Mouse (Mus musculus) frontal cortex, postnatal 36 days (tissue): ENCODE measurements at regions not wholly inside any gene's neighbourhood (a gene's known extent, or its start where the extent isn't known, plus 50 kb on each side); places are given as distances from the start of the nearest gene placed in this dataset.

Experiments used
- DNase-seq, 2 experiments: peaks; one replicate each; pipeline ENCODE4 v3.0.0; 2022; ENCODE audit warnings: low spot score in 2 of 2

DNA sequence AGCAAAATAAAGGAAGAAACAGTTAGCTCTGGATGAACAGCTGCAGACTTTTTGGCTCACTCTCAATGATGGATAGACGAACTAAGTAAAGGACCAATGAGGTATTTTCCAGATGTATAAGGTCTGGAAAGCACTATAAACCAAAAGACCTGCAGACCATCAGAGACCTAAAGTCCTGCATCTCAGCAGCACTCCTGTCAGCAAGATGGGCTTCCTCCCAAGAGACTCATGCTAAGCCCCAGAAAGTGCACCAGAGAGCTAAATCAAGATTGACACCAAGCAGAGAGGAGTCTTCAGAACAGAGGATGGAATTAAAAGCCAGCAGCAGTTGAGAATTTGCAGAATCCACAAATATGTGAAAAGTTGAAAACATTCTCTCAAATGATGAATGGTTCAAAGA is 425.2 kb upstream of the Kdm8 start:
- no peak for DNase-seq

- DNase-seq, result no peak
Observed at GRCm38 (mm10) chr7:125024944-125025343, 419.5 kb upstream of the Kdm8 start.

GRCm38 (mm10) chr7:125033778-125034177 is 410.7 kb upstream of the Kdm8 start:
- peak in 1 of 2 experiments; percentile 10 for DNase-seq

GRCm38 (mm10) chr7:125034196-125034595 is 410.3 kb upstream of the Kdm8 start:
- no peak for DNase-seq

GRCm38 (mm10) chr7:125036098-125036991 is 408.1 kb upstream of the Kdm8 start:
- no peak for DNase-seq

GRCm38 (mm10) chr7:125038840-125039239 is 405.6 kb upstream of the Kdm8 start:
- no peak for DNase-seq

- DNase-seq, result peak in 1 of 2 experiments; percentile 22
Observed at GRCm38 (mm10) chr7:125055951-125056625, 388.4 kb upstream of the Kdm8 start.

DNA sequence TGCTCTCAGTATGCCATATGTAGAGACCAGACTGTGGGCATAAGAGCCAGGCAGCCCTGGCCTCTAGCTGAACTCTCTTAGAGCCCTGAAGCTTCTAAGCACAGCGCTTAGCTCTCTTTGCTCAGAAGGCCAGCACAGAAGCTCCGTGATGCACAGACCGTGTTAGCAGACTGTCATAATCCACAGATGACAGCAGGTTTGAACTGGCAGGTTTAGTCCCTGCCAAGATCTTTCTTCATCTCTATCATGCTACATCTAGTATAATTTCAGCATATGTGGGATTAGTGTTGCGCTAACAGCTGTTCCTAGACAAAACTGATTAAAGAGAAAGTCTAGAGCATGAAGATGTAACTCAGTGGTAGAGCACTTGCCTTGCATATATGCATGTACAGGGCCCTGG is 342.0 kb upstream of the Kdm8 start:
- peak in 1 of 2 experiments; percentile 48 for DNase-seq

GRCm38 (mm10) chr7:125104011-125104410 is 340.5 kb upstream of the Kdm8 start:
- DNase-seq, result no peak

- DNase-seq, result no peak
Observed at GRCm38 (mm10) chr7:125112820-125113273, 331.6 kb upstream of the Kdm8 start.

GRCm38 (mm10) chr7:125115322-125115996 is 329.0 kb upstream of the Kdm8 start:
- peak in 1 of 2 experiments; percentile 42 for DNase-seq

DNA sequence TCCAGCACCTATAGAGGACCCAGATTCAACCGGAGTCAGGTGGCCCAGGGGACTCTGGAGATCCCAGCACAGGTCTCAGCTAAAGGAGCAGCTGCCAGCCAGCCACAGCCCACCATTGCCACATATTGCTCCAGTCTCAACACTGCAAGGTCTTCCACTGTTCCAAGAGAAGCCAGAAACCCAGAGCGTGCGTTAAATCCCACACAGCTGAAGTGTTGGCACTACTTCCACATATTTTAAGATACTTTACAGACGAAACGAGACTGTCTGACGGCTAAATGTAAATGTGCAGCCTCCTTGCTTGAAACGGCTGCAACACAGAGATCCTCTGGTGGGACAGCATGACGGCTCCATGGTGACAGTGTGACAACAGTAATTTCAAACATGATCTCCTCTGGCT is 327.3 kb upstream of the Kdm8 start:
- peak; percentile 45 to 76 for DNase-seq

DNA sequence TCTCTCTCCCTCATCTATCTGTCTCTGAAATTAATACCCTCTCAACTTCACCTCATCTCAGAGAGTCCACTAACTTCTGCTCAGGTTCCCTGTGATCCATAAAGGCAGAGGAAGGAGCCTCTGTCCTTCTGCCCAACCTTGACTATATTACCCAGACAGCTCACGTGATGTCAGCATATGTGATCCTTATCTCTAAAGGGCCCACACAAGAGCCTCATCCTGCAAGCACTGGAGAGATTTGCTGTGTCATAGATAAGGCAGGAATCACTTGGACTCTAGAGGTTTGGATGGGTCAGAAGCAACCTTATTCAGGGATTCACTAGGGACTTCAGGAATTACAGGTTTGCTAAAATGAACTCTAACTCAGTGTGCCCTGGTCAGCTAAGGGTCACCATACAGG is 315.3 kb upstream of the Kdm8 start:
- DNase-seq, result no peak

DNA sequence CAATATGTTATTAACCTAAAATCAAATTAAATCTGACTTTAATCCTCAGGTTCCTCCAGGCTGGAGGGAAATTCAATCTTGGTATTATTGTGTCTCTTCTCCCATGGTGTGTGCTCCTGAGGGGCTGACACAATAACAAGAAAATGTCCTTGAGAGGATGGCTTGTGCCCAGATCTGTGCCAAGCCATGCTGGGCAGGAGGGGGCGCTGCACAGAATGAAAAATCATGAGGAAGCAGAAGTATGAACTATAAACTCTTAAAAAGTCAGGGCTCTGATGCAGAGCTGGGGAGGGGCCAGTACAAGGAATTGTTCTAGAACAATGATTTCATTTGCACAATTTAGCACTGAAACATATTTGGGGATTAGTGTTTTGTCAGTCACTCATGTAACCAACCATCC is 312.5 kb upstream of the Kdm8 start:
- no peak for DNase-seq

GRCm38 (mm10) chr7:125138607-125139006 is 305.9 kb upstream of the Kdm8 start:
- DNase-seq, result no peak

DNA sequence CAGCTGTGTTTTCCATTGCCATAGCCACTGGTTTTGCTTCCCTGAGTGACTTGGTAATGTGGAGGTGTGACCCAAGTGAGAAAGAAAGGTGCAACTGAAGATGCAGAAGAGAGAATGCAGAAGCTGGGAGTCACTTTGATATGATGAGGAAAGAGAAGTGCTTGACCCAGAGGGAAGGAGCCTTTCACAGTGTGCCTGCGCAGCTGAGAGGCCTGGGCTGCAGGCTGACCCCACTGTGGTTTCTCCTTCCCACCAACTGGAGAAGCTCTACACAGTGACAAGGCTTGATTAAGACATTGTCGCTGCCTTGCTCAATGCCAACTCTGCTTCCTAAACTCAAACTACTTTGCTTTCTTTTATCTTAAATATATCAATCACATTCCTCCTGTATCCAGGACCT is 305.3 kb upstream of the Kdm8 start:
- no peak for DNase-seq

DNA sequence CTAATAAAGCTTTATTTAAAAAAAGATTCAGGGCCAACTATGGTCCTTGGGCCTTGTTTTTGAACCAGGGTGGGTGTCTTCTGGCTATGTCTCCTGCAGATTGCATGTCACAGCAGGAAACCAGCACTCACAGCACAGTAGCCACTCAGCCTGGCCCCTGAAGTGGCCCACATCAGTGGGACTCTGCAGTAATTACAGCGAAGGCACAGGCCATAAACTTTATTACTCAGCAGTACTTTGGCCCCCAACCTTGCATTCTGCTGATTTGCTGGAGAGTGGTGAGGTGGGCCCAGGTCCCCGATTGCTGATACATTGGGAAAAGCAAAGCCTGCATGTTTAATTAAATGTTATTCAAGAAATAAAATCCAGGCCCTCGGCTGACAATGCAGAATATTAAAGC is 303.6 kb upstream of the Kdm8 start:
- DNase-seq, result no peak

DNA sequence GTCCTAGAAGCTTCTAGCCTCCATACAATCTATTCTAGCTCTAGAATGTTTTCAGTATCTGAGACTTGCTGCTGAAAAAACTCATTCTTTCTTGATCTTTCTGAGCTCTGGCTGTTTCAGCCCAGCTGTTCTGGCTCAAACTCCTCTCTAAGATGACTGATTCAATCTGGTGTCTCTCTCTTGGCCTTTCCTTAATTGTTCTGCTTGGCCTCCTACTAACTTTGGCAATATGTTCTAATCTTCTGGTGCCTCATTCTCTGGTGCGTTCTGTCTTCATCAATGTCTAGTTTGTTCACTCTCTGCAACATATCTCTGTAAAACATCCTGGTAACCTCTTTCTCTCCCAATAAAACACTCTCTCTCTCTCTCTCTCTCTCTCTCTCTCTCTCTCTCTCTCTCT is 302.6 kb upstream of the Kdm8 start:
- no peak for DNase-seq

DNA sequence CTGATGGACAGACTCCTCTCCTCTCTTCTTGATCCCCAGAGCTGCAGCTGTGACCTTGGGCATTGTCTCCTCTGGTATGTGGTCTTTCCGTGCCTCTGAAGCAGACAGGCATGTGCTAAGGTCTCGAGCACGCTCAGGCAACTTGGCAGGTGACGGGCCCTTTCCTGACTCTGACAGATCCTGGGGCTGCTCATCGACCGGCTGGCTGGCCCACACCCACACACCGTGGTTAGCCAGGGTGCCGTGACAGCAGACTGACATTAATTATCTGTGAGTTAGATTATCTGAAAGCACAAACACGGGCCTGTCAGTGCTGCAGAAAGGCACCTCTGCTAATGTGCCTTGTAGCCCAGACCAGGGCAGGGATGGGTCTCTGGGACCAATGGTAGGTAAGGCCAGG is 298.5 kb upstream of the Kdm8 start:
- no peak for DNase-seq

DNA sequence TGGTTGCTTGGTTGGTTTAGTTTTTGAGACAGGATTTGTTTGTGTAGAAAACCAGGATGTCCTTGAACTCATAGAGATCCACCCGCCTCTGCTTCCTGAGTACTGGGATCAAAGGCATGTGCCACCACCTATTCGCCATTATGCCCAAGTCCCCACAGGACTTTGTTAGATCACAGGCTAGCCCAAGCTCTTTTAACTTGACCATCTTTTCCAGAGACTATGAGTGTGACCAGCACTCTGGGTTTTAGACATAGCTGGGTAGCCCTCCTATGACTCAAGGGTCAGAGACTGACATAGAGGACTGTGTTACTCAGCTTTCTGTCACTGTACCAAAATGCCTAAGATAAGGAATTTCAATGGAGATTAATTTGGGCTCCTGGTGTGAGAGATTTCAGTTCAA is 295.3 kb upstream of the Kdm8 start:
- no peak for DNase-seq

DNA sequence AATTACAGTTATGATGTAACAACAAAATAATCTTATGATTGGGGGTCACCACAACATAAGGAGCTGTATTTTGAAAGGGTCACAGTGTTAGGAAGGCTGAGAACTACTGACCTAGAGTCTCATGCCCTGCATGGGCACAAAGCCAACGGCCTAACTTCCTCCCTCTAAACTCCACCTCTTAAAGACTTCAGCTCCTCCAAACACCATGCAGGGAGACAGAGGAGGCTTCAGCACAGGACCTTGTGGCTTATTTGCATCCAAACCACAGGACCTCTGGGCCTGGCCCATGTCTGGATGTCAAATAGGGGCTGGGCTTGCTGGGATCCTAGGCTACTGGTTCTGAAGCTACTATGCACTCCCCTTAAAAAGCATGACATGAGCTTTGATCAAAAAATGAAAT is 294.7 kb upstream of the Kdm8 start:
- no peak for DNase-seq

GRCm38 (mm10) chr7:125152281-125152680 is 292.2 kb upstream of the Kdm8 start:
- no peak for DNase-seq
